Mouse (Mus musculus): ENCODE results near the gene Notch1. TPM values are rescaled to one million over a fixed set of nuclear protein-coding genes. Genes with fewer than 3 reads are reported as not detected.

The Notch1 gene
- polyA plus RNA-seq, 1 experiment from 2014 or later = 23.9 TPM

DNA sequence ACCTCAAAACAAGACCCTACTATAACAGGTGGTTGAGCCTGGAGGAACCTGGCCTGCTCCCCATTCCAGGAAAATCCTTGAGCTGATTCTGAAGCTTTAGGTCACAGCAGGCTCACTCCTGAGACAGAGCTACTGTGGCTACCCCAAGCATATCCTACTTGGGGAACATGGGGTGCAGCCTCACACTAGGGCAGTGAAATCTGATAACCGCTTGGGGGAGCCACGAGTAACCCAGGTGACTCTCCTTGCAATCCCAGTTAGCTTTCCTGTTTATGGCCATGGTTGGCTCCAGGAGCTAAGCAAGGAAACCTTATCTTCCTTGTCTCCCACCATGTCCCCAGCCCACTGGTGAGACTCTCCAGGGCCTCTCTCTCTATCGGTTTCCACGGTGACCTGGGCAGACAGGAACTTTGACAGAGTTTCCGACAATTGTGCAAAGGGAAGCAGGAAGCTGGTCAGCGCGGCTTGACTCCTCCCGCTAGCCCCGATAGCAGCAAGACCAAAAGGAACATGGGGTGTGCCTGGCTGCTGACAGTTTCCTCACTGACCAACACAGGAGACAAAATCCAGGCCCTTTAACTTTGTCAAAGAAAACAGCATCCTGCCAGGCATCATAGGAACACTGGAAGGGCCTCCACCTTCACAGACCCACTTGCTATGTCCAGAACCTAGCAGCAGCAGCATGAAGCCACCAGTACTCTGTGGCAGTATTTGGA is 41.5 kb downstream of the Notch1 start:
- peaks cover 99% of the 10 kb centered on the region for H3K36me3 ChIP-seq
- WGBS = 26% methylated on average over 9 of the region's 9 CpGs
- H3K4me3 ChIP-seq = no peak overlapping the region

GRCm38 (mm10) chr2:26472312-26473090 is 44.0 kb downstream of the Notch1 start:
- Histone ChIP-seq H3K4me2 (no peak overlapping the region), H3K9ac (no peak overlapping the region), H3K36me3 (peaks cover 99% of the 10 kb centered on the region), H3K4me1 (peaks cover 16% of the 10 kb centered on the region), H3K4me3 (no peak overlapping the region), H3K9me3 (no peaks in the 10 kb centered on the region), H3K27me3 (no peaks in the 10 kb centered on the region), H3K27ac (no peak overlapping the region)
- ATAC-seq (ENCODE audit: borderline replicate concordance, extremely low read depth, low FRiP score, low TSS enrichment) = no peak
- WGBS = 91% methylated on average over 11 of the region's 11 CpGs

More for the DNA sequence above, 41.5 kb downstream of the Notch1 start:
- no peaks in the 10 kb centered on the region for H3K9me3 ChIP-seq
- ATAC-seq (ENCODE audit: borderline replicate concordance, extremely low read depth, low FRiP score, low TSS enrichment) = peak; percentile 50; the same call in 1 of the 2 replicates
- H3K27me3 ChIP-seq = no peaks in the 10 kb centered on the region
- no peak overlapping the region for H3K4me2 ChIP-seq
- peaks cover 16% of the 10 kb centered on the region for H3K4me1 ChIP-seq
- H3K27ac ChIP-seq = peak overlapping the region; percentile 79
- no peak overlapping the region for H3K9ac ChIP-seq

GRCm38 (mm10) chr2:26471652-26472285 is 44.7 kb downstream of the Notch1 start:
- no peak overlapping the region for H3K27ac ChIP-seq
- peaks cover 100% of the 10 kb centered on the region for H3K36me3 ChIP-seq
- H3K4me2 ChIP-seq = no peak overlapping the region
- no peaks in the 10 kb centered on the region for H3K9me3 ChIP-seq
- ATAC-seq (ENCODE audit: borderline replicate concordance, extremely low read depth, low FRiP score, low TSS enrichment) = no peak
- H3K4me3 ChIP-seq = no peak overlapping the region
- H3K27me3 ChIP-seq = no peaks in the 10 kb centered on the region
- 91% methylated on average over 6 of the region's 6 CpGs for WGBS
- no peak overlapping the region for H3K9ac ChIP-seq
- H3K4me1 ChIP-seq = peaks cover 16% of the 10 kb centered on the region

GRCm38 (mm10) chr2:26470967-26471366 is 45.5 kb downstream of the Notch1 start:
- H3K4me3 ChIP-seq = no peak overlapping the region
- peaks cover 99% of the 10 kb centered on the region for H3K36me3 ChIP-seq
- no peaks in the 10 kb centered on the region for H3K9me3 ChIP-seq
- WGBS = 90% methylated on average over 17 of the region's 17 CpGs
- no peak overlapping the region for H3K4me2 ChIP-seq
- H3K9ac ChIP-seq = no peak overlapping the region
- ATAC-seq (ENCODE audit: borderline replicate concordance, extremely low read depth, low FRiP score, low TSS enrichment) = no peak
- H3K27ac ChIP-seq = no peak overlapping the region
- peaks cover 12% of the 10 kb centered on the region for H3K4me1 ChIP-seq
- H3K27me3 ChIP-seq = no peaks in the 10 kb centered on the region

GRCm38 (mm10) chr2:26468376-26468775 is 48.1 kb downstream of the Notch1 start:
- Histone ChIP-seq H3K36me3 (peaks cover 99% of the 10 kb centered on the region), H3K9me3 (no peaks in the 10 kb centered on the region), H3K9ac (no peak overlapping the region), H3K27ac (no peak overlapping the region), H3K4me3 (no peak overlapping the region), H3K4me2 (no peak overlapping the region), H3K27me3 (no peaks in the 10 kb centered on the region), H3K4me1 (no peaks in the 10 kb centered on the region)
- 91% methylated on average over 15 of the region's 15 CpGs for WGBS
- ATAC-seq (ENCODE audit: borderline replicate concordance, extremely low read depth, low FRiP score, low TSS enrichment) = no peak

DNA sequence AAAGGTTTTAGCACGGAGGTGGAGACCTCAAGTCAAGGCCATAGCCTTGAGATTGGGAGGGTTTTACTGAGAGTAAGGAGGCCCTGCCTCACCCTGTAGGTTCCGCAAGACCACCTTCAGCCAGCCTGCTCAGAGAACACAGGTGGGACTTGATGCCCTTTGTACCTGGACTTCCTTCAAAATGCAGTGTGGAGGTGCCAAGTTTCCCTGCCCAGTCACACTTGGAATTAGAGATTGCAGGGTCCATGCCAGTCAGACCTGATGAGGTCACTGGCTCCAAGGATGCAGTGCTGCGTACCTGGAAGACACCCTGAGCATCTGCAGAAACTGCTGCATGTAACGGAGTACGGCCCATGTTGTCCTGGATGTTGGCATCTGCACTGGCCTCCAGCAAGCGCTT is 53.1 kb downstream of the Notch1 start:
- no peaks in the 10 kb centered on the region for H3K9me3 ChIP-seq
- H3K27me3 ChIP-seq = no peaks in the 10 kb centered on the region
- WGBS = 94% methylated on average over 6 of the region's 6 CpGs
- H3K27ac ChIP-seq = no peak overlapping the region
- no peak for ATAC-seq (ENCODE audit: borderline replicate concordance, extremely low read depth, low FRiP score, low TSS enrichment)
- peaks cover 91% of the 10 kb centered on the region for H3K36me3 ChIP-seq
- H3K4me1 ChIP-seq = peaks cover 23% of the 10 kb centered on the region
- no peak overlapping the region for H3K4me2 ChIP-seq
- no peak overlapping the region for H3K4me3 ChIP-seq
- H3K9ac ChIP-seq = no peak overlapping the region

GRCm38 (mm10) chr2:26462980-26463379 is 53.5 kb downstream of the Notch1 start:
- Histone ChIP-seq H3K4me2 (no peak overlapping the region), H3K9ac (no peak overlapping the region), H3K9me3 (no peaks in the 10 kb centered on the region), H3K36me3 (peaks cover 87% of the 10 kb centered on the region), H3K27me3 (no peaks in the 10 kb centered on the region), H3K4me1 (peaks cover 27% of the 10 kb centered on the region), H3K27ac (no peak overlapping the region), H3K4me3 (no peak overlapping the region)
- WGBS = 74% methylated on average over 3 of the region's 3 CpGs
- no peak for ATAC-seq (ENCODE audit: borderline replicate concordance, extremely low read depth, low FRiP score, low TSS enrichment)

GRCm38 (mm10) chr2:26461667-26462066 is 54.8 kb downstream of the Notch1 start:
- Histone ChIP-seq H3K27me3 (no peaks in the 10 kb centered on the region), H3K4me2 (no peak overlapping the region), H3K9ac (no peak overlapping the region), H3K4me3 (no peak overlapping the region), H3K36me3 (peaks cover 74% of the 10 kb centered on the region), H3K9me3 (no peaks in the 10 kb centered on the region), H3K4me1 (peaks cover 28% of the 10 kb centered on the region), H3K27ac (no peak overlapping the region)
- ATAC-seq (ENCODE audit: borderline replicate concordance, extremely low read depth, low FRiP score, low TSS enrichment) = no peak
- WGBS = 77% methylated on average over 5 of the region's 5 CpGs

DNA sequence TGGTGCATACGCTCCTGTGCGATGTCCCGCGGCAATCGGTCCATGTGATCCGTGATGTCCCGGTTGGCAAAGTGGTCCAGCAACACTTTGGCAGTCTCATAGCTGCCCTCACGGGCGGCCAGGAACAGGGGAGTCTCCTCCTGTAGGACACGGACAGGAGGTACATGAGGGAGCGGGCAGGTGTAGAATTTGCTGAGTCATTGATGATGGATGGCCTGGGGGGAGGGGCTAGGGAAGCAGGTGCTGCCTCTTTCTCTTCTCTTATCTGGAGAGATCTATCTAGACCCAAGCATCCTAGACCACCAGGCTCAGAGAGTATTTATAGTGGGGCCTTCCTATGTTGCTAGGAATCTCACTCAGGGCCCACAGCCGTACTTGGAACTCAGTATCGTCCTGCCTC is 55.6 kb downstream of the Notch1 start:
- no peak overlapping the region for H3K4me2 ChIP-seq
- no peak for ATAC-seq (ENCODE audit: borderline replicate concordance, extremely low read depth, low FRiP score, low TSS enrichment)
- no peak overlapping the region for H3K9ac ChIP-seq
- H3K9me3 ChIP-seq = no peaks in the 10 kb centered on the region
- 78% methylated on average over 13 of the region's 13 CpGs for WGBS
- H3K4me3 ChIP-seq = no peak overlapping the region
- H3K36me3 ChIP-seq = peaks cover 66% of the 10 kb centered on the region
- H3K4me1 ChIP-seq = peaks cover 28% of the 10 kb centered on the region
- H3K27ac ChIP-seq = 0 out of 2 replicates have a peak overlapping the region, but pooled peaks have one; percentile 80
- no peaks in the 10 kb centered on the region for H3K27me3 ChIP-seq

DNA sequence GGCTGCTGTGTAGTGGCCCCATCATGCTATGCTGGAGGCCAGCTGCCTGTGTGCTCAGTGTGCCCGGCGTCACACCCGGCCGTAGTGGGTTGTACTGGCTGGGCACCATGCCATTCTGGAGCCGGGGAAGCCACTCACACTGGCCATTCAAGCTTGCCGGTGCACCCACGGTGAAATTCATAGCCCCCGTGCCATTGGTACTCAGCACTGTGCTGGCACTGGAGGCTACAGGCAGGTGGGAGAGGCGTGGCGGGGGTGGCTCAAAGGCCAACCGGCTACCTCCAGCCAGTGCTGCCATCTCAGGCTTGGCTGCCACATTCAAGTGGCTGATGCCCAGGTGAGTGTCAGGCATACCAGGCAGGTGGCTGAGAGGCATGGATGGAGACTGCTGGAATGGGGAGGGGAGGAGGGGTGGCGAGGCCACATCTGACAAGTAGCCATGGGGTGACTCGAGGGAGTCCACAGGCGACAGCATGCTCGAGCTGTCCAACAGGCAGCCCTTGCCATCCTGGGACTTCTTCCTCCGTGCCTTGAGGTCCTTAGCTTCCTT is 56.3 kb downstream of the Notch1 start:
- WGBS = 76% methylated on average over 16 of the region's 16 CpGs
- Histone ChIP-seq H3K4me3 (no peak overlapping the region), H3K9ac (no peak overlapping the region), H3K4me1 (peaks cover 28% of the 10 kb centered on the region), H3K27ac (peak overlapping the region; percentile 80), H3K36me3 (peaks cover 60% of the 10 kb centered on the region), H3K27me3 (no peaks in the 10 kb centered on the region), H3K4me2 (no peak overlapping the region), H3K9me3 (no peaks in the 10 kb centered on the region)
- ATAC-seq (ENCODE audit: borderline replicate concordance, extremely low read depth, low FRiP score, low TSS enrichment) = peak; percentile 17

GRCm38 (mm10) chr2:26459478-26459877 is 57.0 kb downstream of the Notch1 start:
- 17% methylated on average over 6 of the region's 6 CpGs for WGBS
- Histone ChIP-seq H3K36me3 (peaks cover 53% of the 10 kb centered on the region), H3K4me1 (peaks cover 28% of the 10 kb centered on the region), H3K9me3 (no peaks in the 10 kb centered on the region), H3K4me2 (no peak overlapping the region), H3K9ac (no peak overlapping the region), H3K4me3 (no peak overlapping the region), H3K27ac (peak overlapping the region; percentile 80), H3K27me3 (no peaks in the 10 kb centered on the region)
- peak; percentile 43; the same call in 1 of the 2 replicates for ATAC-seq (ENCODE audit: borderline replicate concordance, extremely low read depth, low FRiP score, low TSS enrichment)

All from lung, embryonic 15.5 days (tissue).